Mouse (Mus musculus): ENCODE data around the gene Kif3b.

DNA sequence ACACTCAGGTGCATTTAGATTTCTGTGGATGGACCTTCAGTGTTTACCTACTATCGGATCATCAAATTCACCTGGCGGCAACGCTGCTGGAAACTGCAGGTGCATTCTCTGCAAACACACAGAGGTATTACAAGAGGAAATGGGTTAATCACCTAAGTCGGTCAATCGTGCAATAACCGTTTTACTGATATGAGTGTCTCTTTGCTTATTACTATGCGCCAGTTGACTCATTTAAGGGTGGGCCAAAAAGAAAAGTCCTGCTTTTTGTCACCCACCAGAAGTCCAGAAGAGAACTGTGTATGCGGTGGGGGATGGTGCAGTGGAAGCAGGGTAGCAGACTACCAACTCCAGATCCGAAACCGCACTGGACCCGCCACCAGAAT, 53.8 kb downstream of the Kif3b start:
- no peak for TF ChIP-seq ZC3H11A (IDR thresholded peaks at IDR 0.05; ENCODE audit: borderline replicate concordance, low read depth, low read length)
- no peak for TF ChIP-seq MAFK (IDR thresholded peaks at IDR 0.05; ENCODE audit: insufficient read depth, low read depth, low read length)
- TF ChIP-seq CHD2 (IDR thresholded peaks at IDR 0.05; ENCODE audit: low read depth, low read length): no peak
- TF ChIP-seq ZNF384 (IDR thresholded peaks at IDR 0.05; ENCODE audit: low read depth, low read length): no peak

Measured in ES-E14 (cell line).